In the genomic region with DNA sequence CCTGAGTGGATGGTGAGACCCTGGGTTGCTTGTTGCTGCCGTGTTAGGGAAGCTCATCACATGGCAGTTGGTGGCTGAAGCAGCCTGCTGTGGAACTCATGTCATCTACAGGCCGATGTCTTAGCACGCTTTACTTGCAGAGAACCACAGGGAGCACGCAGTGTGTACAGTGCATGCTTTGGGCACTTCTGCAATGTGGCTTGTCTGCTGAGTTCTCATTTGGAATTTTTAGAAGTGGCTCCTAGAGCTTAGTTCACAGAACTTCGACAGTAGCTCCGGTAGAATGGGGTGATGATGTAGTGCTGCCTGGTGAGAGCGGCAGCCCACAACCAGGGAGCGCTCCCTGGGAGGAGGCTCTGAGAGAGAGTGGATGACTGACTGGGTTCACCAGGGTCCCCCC, we compare ENCODE assay signal across 14 mouse cellular contexts. TPM values are rescaled to one million over a fixed set of nuclear protein-coding genes. Genes with fewer than 3 reads are reported as not detected.
DNase-seq lines count a peak whose midpoint lies in the region; ATAC-seq lines count a peak whose summit lies in the region.
"Had no signal": no experiment of that assay in that cellular context is flagged by ENCODE, and none has a peak within 500 bp of the region (broad histone marks: within the 10 kb centered on the region; RNA-seq: fewer than 3 reads in every experiment).

No protein-coding gene starts in this region.

- H3K4me1 ChIP-seq in forebrain, embryonic 10.5 days = peaks cover 58% of the 10 kb centered on the region
- H3K4me1 ChIP-seq in forebrain, embryonic 13.5 days = peaks cover 21% of the 10 kb centered on the region
- peaks cover 57% of the 10 kb centered on the region for H3K4me1 ChIP-seq in intestine, embryonic 16.5 days (ENCODE audit: control insufficient read depth, insufficient read depth, low read length)
- peaks cover 62% of the 10 kb centered on the region for H3K4me1 ChIP-seq in intestine, embryonic 15.5 days (replicated peaks)
- H3K4me1 ChIP-seq in neural tube, embryonic 13.5 days (replicated peaks) = peaks cover 39% of the 10 kb centered on the region

- WGBS in forebrain, embryonic 10.5 days = 85% methylated on average over 8 of the region's 8 CpGs
- 87% methylated on average over 8 of the region's 8 CpGs for WGBS in forebrain, embryonic 13.5 days
- WGBS in intestine, embryonic 16.5 days = 78% methylated on average over 8 of the region's 8 CpGs
- 76% methylated on average over 8 of the region's 8 CpGs for WGBS in intestine, embryonic 15.5 days
- 84% methylated on average over 8 of the region's 8 CpGs for WGBS in neural tube, embryonic 13.5 days

- no peak overlapping the region for H3K9ac ChIP-seq in forebrain, embryonic 13.5 days
- H3K9ac ChIP-seq in intestine, embryonic 16.5 days (ENCODE audit: low read depth, low read length) = peak overlapping the region; percentile 41; the same call in 1 of the 2 replicates
- H3K9ac ChIP-seq in intestine, embryonic 15.5 days = no peak overlapping the region
- 0 out of 2 replicates have a peak overlapping the region, but pooled peaks have one; percentile 58 for H3K9ac ChIP-seq in neural tube, embryonic 13.5 days
- H3K9ac ChIP-seq: hindbrain, embryonic 15.5 days had no signal

- H3K4me2 ChIP-seq in forebrain, embryonic 13.5 days = no peak overlapping the region
- no peak overlapping the region for H3K4me2 ChIP-seq in intestine, embryonic 16.5 days (ENCODE audit: low read depth, low read length)
- H3K4me2 ChIP-seq in intestine, embryonic 15.5 days (replicated peaks) = no peak overlapping the region
- no peak overlapping the region for H3K4me2 ChIP-seq in neural tube, embryonic 13.5 days
- H3K4me2 ChIP-seq: hindbrain, embryonic 15.5 days had no signal

- no peaks in the 10 kb centered on the region for H3K27me3 ChIP-seq in forebrain, embryonic 10.5 days (ENCODE audit: poor library complexity, severe bottlenecking)
- H3K27me3 ChIP-seq in forebrain, embryonic 13.5 days = no peaks in the 10 kb centered on the region
- no peaks in the 10 kb centered on the region for H3K27me3 ChIP-seq in intestine, embryonic 16.5 days (replicated peaks; ENCODE audit: control insufficient read depth, insufficient read depth, low read length)
- no peaks in the 10 kb centered on the region for H3K27me3 ChIP-seq in intestine, embryonic 15.5 days (replicated peaks)
- H3K27me3 ChIP-seq in neural tube, embryonic 13.5 days = no peaks in the 10 kb centered on the region
- H3K27me3 ChIP-seq: hindbrain, embryonic 15.5 days had no signal

- no peaks in the 10 kb centered on the region for H3K9me3 ChIP-seq in forebrain, embryonic 10.5 days
- no peaks in the 10 kb centered on the region for H3K9me3 ChIP-seq in forebrain, embryonic 13.5 days (replicated peaks)
- H3K9me3 ChIP-seq in intestine, embryonic 16.5 days (ENCODE audit: control insufficient read depth, low read length) = no peaks in the 10 kb centered on the region
- no peaks in the 10 kb centered on the region for H3K9me3 ChIP-seq in intestine, embryonic 15.5 days
- H3K9me3 ChIP-seq in neural tube, embryonic 13.5 days = no peaks in the 10 kb centered on the region
- H3K9me3 ChIP-seq: hindbrain, embryonic 15.5 days had no signal

- peak overlapping the region; percentile 36; the same call in 1 of the 2 replicates for H3K27ac ChIP-seq in forebrain, embryonic 10.5 days
- no peak overlapping the region for H3K27ac ChIP-seq in forebrain, embryonic 13.5 days
- H3K27ac ChIP-seq in intestine, embryonic 16.5 days (ENCODE audit: low read length) = peak overlapping the region; percentile 38; the same call in 1 of the 2 replicates
- no peak overlapping the region for H3K27ac ChIP-seq in intestine, embryonic 15.5 days
- H3K27ac ChIP-seq in neural tube, embryonic 13.5 days (replicated peaks) = no peak overlapping the region
- H3K27ac ChIP-seq: hindbrain, embryonic 15.5 days had no signal

- no peak for ATAC-seq in forebrain, embryonic 13.5 days
- ATAC-seq in intestine, embryonic 16.5 days = no peak
- no peak for ATAC-seq in intestine, embryonic 15.5 days
- no peak for ATAC-seq in neural tube, embryonic 13.5 days (ENCODE audit: low read depth)

- H3K36me3 ChIP-seq in forebrain, embryonic 10.5 days (replicated peaks) = peaks cover 90% of the 10 kb centered on the region
- peaks cover 40% of the 10 kb centered on the region for H3K36me3 ChIP-seq in forebrain, embryonic 13.5 days (ENCODE audit: poor library complexity, severe bottlenecking)
- H3K36me3 ChIP-seq in intestine, embryonic 16.5 days (ENCODE audit: control insufficient read depth, insufficient read depth, low read length) = peaks cover 1% of the 10 kb centered on the region; the same call in 1 of the 2 replicates
- H3K36me3 ChIP-seq in intestine, embryonic 15.5 days = peaks cover 20% of the 10 kb centered on the region
- peaks cover 33% of the 10 kb centered on the region for H3K36me3 ChIP-seq in neural tube, embryonic 13.5 days

- no peak for DNase-seq in forebrain, embryonic 10.5 days (ENCODE audit: extremely low spot score, low spot score)
- DNase-seq in neural tube, embryonic 10.5 days (ENCODE audit: extremely low spot score, low spot score) = no peak
- DNase-seq in Muller cell, postnatal 12 days (ENCODE audit: inconsistent ontology term) = no peak
- DNase-seq in left cerebral cortex, adult 18-20 months (ENCODE audit: low spot score in 2 of 2) = no peak
- DNase-seq: cerebellum, postnatal 14 days; kidney, postnatal 10 days; lung, postnatal 10 days; right cerebral cortex, postnatal 14 days had no signal

- H3K4me3 ChIP-seq in forebrain, embryonic 10.5 days = no peak overlapping the region; the same call in 1 of the 2 replicates
- H3K4me3 ChIP-seq in forebrain, embryonic 13.5 days = no peak overlapping the region
- no peak overlapping the region for H3K4me3 ChIP-seq in intestine, embryonic 16.5 days (ENCODE audit: low read length)
- no peak overlapping the region for H3K4me3 ChIP-seq in intestine, embryonic 15.5 days (replicated peaks)
- H3K4me3 ChIP-seq in neural tube, embryonic 13.5 days = no peak overlapping the region
- H3K4me3 ChIP-seq: erythroblast, embryonic 14.5 days; hindbrain, embryonic 15.5 days had no signal

RNA-seq across cellular contexts. Expression of a gene that starts 22.8 kb away (rescaled TPM):
- 43.8 and 44.7 TPM in 2 replicates for polyA plus RNA-seq in forebrain, embryonic 10.5 days (2016; fragmentation: Nextera tagmentation; extraction: Ambion mirVana)
- polyA plus RNA-seq in forebrain, embryonic 13.5 days (2015; fragmentation: Nextera tagmentation; extraction: Ambion mirVana) = 42.7 and 47.7 TPM in 2 replicates
- 33.9 and 35.7 TPM in 2 replicates for polyA plus RNA-seq in intestine, embryonic 16.5 days (2015; fragmentation: Nextera tagmentation; extraction: Ambion mirVana)
- 32.6 and 33.5 TPM in 2 replicates for polyA plus RNA-seq in intestine, embryonic 15.5 days (2015; fragmentation: Nextera tagmentation; extraction: Ambion mirVana)
- 46.9 and 49.0 TPM in 2 replicates for polyA plus RNA-seq in neural tube, embryonic 13.5 days (2015; fragmentation: Nextera tagmentation; extraction: Ambion mirVana)
- total RNA-seq in left cerebral cortex, adult 18-20 months (2021) = 10 to 100 TPM; 87.1 to 89.0 TPM

RNA-seq across cellular contexts. Expression of a gene that starts 39.0 kb away (rescaled TPM):
- 13.6 and 14.7 TPM in 2 replicates for polyA plus RNA-seq in forebrain, embryonic 10.5 days (2016; fragmentation: Nextera tagmentation; extraction: Ambion mirVana)
- 12.4 and 13.5 TPM in 2 replicates for polyA plus RNA-seq in forebrain, embryonic 13.5 days (2015; fragmentation: Nextera tagmentation; extraction: Ambion mirVana)
- polyA plus RNA-seq in intestine, embryonic 16.5 days (2015; fragmentation: Nextera tagmentation; extraction: Ambion mirVana) = 18.9 and 21.2 TPM in 2 replicates
- polyA plus RNA-seq in intestine, embryonic 15.5 days (2015; fragmentation: Nextera tagmentation; extraction: Ambion mirVana) = 18.4 and 19.1 TPM in 2 replicates
- 7.8 and 8.7 TPM in 2 replicates for polyA plus RNA-seq in neural tube, embryonic 13.5 days (2015; fragmentation: Nextera tagmentation; extraction: Ambion mirVana)
- 1 to 10 TPM; 4.5 to 4.9 TPM for total RNA-seq in left cerebral cortex, adult 18-20 months (2021)

Comparison
In these comparisons a context has a peak if more than half of its experiments do, and no peak if none do; other contexts are left out.
1. H3K27ac ChIP-seq: peak in forebrain, embryonic 10.5 days (single experiment) and intestine, embryonic 16.5 days (single experiment); none in forebrain, embryonic 13.5 days (single experiment), intestine, embryonic 15.5 days (single experiment) and neural tube, embryonic 13.5 days (single experiment).
2. H3K9ac ChIP-seq: peak in intestine, embryonic 16.5 days (single experiment) and neural tube, embryonic 13.5 days (single experiment); none in forebrain, embryonic 13.5 days (single experiment) and intestine, embryonic 15.5 days (single experiment).